Mouse (Mus musculus) embryonic facial prominence, embryonic 11.5 days (tissue): ENCODE measurements around the gene Auts2. TPM values are rescaled to one million over a fixed set of nuclear protein-coding genes. Genes with fewer than 3 reads are reported as not detected.
A peak's percentile ranks its signal among the peaks of the same experiment; 100 is the strongest.

Source experiments
- ATAC-seq: fragments of 200-750 bp; cut with Nextera tagmentation; replicated peaks from 2 replicates; pipeline ENCODE4 v1.8.0; 2017; ENCODE audit warnings: low read depth; ENCODE audit not compliant: insufficient number of reproducible peaks, low FRiP score, low TSS enrichment
- DNase-seq: peaks from one replicate; pipeline ENCODE4 v3.0.0-alpha.2; 2015; ENCODE audit warnings: low spot score
- H3K27ac ChIP-seq: fragments of 300-500 bp; sonication (generic); replicated peaks from 2 replicates; pipeline ENCODE4 v1.5.1; 2014; ENCODE audit warnings: mild to moderate bottlenecking, low read depth, low read length, control low read depth
- H3K27me3 ChIP-seq: fragments of 300-500 bp; sonication (generic); 2 replicates; pipeline ENCODE4 v1.6.1; 2014; ENCODE audit warnings: mild to moderate bottlenecking, low read length, moderate library complexity, mixed read lengths; ENCODE audit not compliant: control insufficient read depth, insufficient read depth
- H3K36me3 ChIP-seq: fragments of 300-500 bp; sonication (generic); replicated peaks from 2 replicates; pipeline ENCODE4 v1.6.1; 2014; ENCODE audit warnings: low read depth, mild to moderate bottlenecking, low read length, moderate library complexity, mixed read lengths; ENCODE audit not compliant: control insufficient read depth, insufficient read depth
- H3K4me1 ChIP-seq: fragments of 300-500 bp; sonication (generic); 2 replicates; pipeline ENCODE4 v1.6.1; 2014; ENCODE audit warnings: low read length, mixed read lengths; ENCODE audit not compliant: control insufficient read depth, insufficient read depth
- H3K4me2 ChIP-seq: fragments of 300-500 bp; sonication (generic); 2 replicates; pipeline ENCODE4 v1.6.1; 2014; ENCODE audit warnings: low read depth, mild to moderate bottlenecking, control low read depth, low read length, moderate library complexity
- H3K4me3 ChIP-seq: fragments of 300-500 bp; sonication (generic); 2 replicates; pipeline ENCODE4 v1.5.1; 2014; ENCODE audit warnings: low read depth, low read length, control low read depth
- H3K9ac ChIP-seq: fragments of 300-500 bp; sonication (generic); replicated peaks from 2 replicates; pipeline ENCODE4 v1.6.1; 2014; ENCODE audit warnings: mild to moderate bottlenecking, control low read depth, low read length
- H3K9me3 ChIP-seq: fragments of 300-500 bp; sonication (generic); replicated peaks from 2 replicates; pipeline ENCODE4 v1.6.1; 2016; ENCODE audit warnings: mild to moderate bottlenecking, low read length, inconsistent platforms, mixed read lengths; ENCODE audit not compliant: control insufficient read depth
- WGBS: fragments of 180-500 bp; shearing (Covaris S2); extraction: QIAGEN DNeasy Blood & Tissue Kit; methylation state at CpG from one replicate; pipeline ENCODE4 v1.1.7; 2014; 5-methylcytosine and 5-hydroxymethylcytosine counted together
- polyA plus RNA-seq: library from polyadenylated mRNA; unstranded; fragments of >200 nt; fragmentation: Nextera tagmentation; extraction: Ambion mirVana; gene quantifications from 2 replicates; pipeline ENCODE4 v1.2.1, GENCODE M21; 2014

The Auts2 gene
- polyA plus RNA-seq, 1 experiment from 2014 or later = 30.5 TPM

GRCm38 (mm10) chr5:132341315-132341714 is 201.8 kb downstream of the Auts2 start:
- DNase-seq = no peak
- no peak for ATAC-seq
- Histone ChIP-seq H3K27ac (no peak overlapping the region), H3K27me3 (no peaks in the 10 kb centered on the region), H3K4me1 (no peaks in the 10 kb centered on the region), H3K9ac (no peak overlapping the region), H3K4me2 (no peak overlapping the region), H3K4me3 (no peak overlapping the region), H3K9me3 (no peaks in the 10 kb centered on the region), H3K36me3 (no peaks in the 10 kb centered on the region)
- WGBS = 74% methylated on average over 3 of the region's 3 CpGs

- Histone ChIP-seq H3K36me3 (no peaks in the 10 kb centered on the region), H3K4me2 (no peak overlapping the region), H3K27me3 (no peaks in the 10 kb centered on the region), H3K4me3 (no peak overlapping the region), H3K27ac (no peak overlapping the region), H3K4me1 (no peaks in the 10 kb centered on the region), H3K9me3 (no peaks in the 10 kb centered on the region), H3K9ac (no peak overlapping the region)
- ATAC-seq = no peak
- 79% methylated on average over 3 of the region's 3 CpGs for WGBS
- DNase-seq = no peak
Measured at GRCm38 (mm10) chr5:132337677-132338076, 205.5 kb downstream of the Auts2 start.

- Histone ChIP-seq H3K4me1 (no peaks in the 10 kb centered on the region), H3K36me3 (no peaks in the 10 kb centered on the region), H3K9ac (no peak overlapping the region), H3K27ac (no peak overlapping the region), H3K27me3 (no peaks in the 10 kb centered on the region), H3K9me3 (no peaks in the 10 kb centered on the region), H3K4me3 (no peak overlapping the region), H3K4me2 (no peak overlapping the region)
- 62% methylated on average over 4 of the region's 4 CpGs for WGBS
- no peak for DNase-seq
- no peak for ATAC-seq
Measured at GRCm38 (mm10) chr5:132335719-132336118, 207.4 kb downstream of the Auts2 start.

GRCm38 (mm10) chr5:132334796-132335195 is 208.3 kb downstream of the Auts2 start:
- WGBS = 78% methylated on average over 3 of the region's 3 CpGs
- Histone ChIP-seq H3K4me3 (no peak overlapping the region), H3K27ac (no peak overlapping the region), H3K9ac (no peak overlapping the region), H3K36me3 (no peaks in the 10 kb centered on the region), H3K4me2 (no peak overlapping the region), H3K9me3 (no peaks in the 10 kb centered on the region), H3K4me1 (no peaks in the 10 kb centered on the region), H3K27me3 (no peaks in the 10 kb centered on the region)
- ATAC-seq (no peak), DNase-seq (no peak)

GRCm38 (mm10) chr5:132333744-132334143 is 209.4 kb downstream of the Auts2 start:
- H3K36me3 ChIP-seq = no peaks in the 10 kb centered on the region
- DNase-seq = peak; percentile 58
- H3K27me3 ChIP-seq = no peaks in the 10 kb centered on the region
- no peak overlapping the region for H3K4me3 ChIP-seq
- no peak overlapping the region for H3K4me2 ChIP-seq
- 36% methylated on average over 2 of the region's 2 CpGs for WGBS
- H3K9me3 ChIP-seq = no peaks in the 10 kb centered on the region
- no peak overlapping the region for H3K27ac ChIP-seq
- no peaks in the 10 kb centered on the region for H3K4me1 ChIP-seq
- H3K9ac ChIP-seq = no peak overlapping the region
- ATAC-seq = no peak

GRCm38 (mm10) chr5:132332521-132332920 is 210.6 kb downstream of the Auts2 start:
- no peaks in the 10 kb centered on the region for H3K36me3 ChIP-seq
- no peaks in the 10 kb centered on the region for H3K27me3 ChIP-seq
- H3K9me3 ChIP-seq = no peaks in the 10 kb centered on the region
- WGBS = 58% methylated on average over 4 of the region's 4 CpGs
- DNase-seq = no peak
- no peak overlapping the region for H3K4me2 ChIP-seq
- no peak overlapping the region for H3K27ac ChIP-seq
- H3K4me1 ChIP-seq = no peaks in the 10 kb centered on the region
- H3K4me3 ChIP-seq = no peak overlapping the region
- H3K9ac ChIP-seq = no peak overlapping the region
- ATAC-seq = no peak

GRCm38 (mm10) chr5:132329171-132329936 is 213.8 kb downstream of the Auts2 start:
- Histone ChIP-seq H3K36me3 (no peaks in the 10 kb centered on the region), H3K27me3 (no peaks in the 10 kb centered on the region), H3K4me1 (no peaks in the 10 kb centered on the region), H3K9ac (no peak overlapping the region), H3K4me2 (no peak overlapping the region), H3K9me3 (no peaks in the 10 kb centered on the region), H3K4me3 (no peak overlapping the region), H3K27ac (no peak overlapping the region)
- DNase-seq (no peak), ATAC-seq (no peak)
- WGBS = 58% methylated on average over 3 of the region's 3 CpGs

GRCm38 (mm10) chr5:132324246-132324883 is 218.8 kb downstream of the Auts2 start:
- H3K36me3 ChIP-seq = no peaks in the 10 kb centered on the region
- no peaks in the 10 kb centered on the region for H3K9me3 ChIP-seq
- H3K27ac ChIP-seq = no peak overlapping the region
- H3K9ac ChIP-seq = no peak overlapping the region
- H3K27me3 ChIP-seq = no peaks in the 10 kb centered on the region
- ATAC-seq (no peak), DNase-seq (peak; percentile 28)
- no peak overlapping the region for H3K4me2 ChIP-seq
- no peaks in the 10 kb centered on the region for H3K4me1 ChIP-seq
- no peak overlapping the region for H3K4me3 ChIP-seq
- WGBS = 49% methylated on average over 6 of the region's 6 CpGs
